Mouse (Mus musculus) thymus, adult 2 months (tissue): ENCODE results near the gene Rad51b. TPM values are rescaled to one million over a fixed set of nuclear protein-coding genes. Genes with fewer than 3 reads are reported as not detected.

Experiments
- DNase-seq: peaks from one replicate; pipeline ENCODE4 v3.0.0; 2021
- H3K27ac ChIP-seq: fragments of 200-500 bp; 2 replicates; pipeline ENCODE4 v1.5.1; 2012; ENCODE audit warnings: low read length, control low read depth; ENCODE audit not compliant: control insufficient read depth, insufficient read depth
- H3K27me3 ChIP-seq: fragments of 200-500 bp; 2 replicates; pipeline ENCODE4 v1.6.1; 2012; ENCODE audit warnings: mild to moderate bottlenecking, low read length, moderate library complexity, mixed read lengths; ENCODE audit not compliant: control insufficient read depth, insufficient read depth
- H3K36me3 ChIP-seq: fragments of 200-500 bp; 2 replicates; pipeline ENCODE4 v1.6.1; 2012; ENCODE audit warnings: mild to moderate bottlenecking, low read length, moderate library complexity; ENCODE audit not compliant: control insufficient read depth, insufficient read depth
- H3K4me1 ChIP-seq: fragments of 200-500 bp; replicated peaks from 2 replicates; pipeline ENCODE4 v1.6.1; 2012; ENCODE audit warnings: low read length; ENCODE audit not compliant: control insufficient read depth, insufficient read depth
- H3K4me3 ChIP-seq: fragments of 200-500 bp; 2 replicates; pipeline ENCODE4 v1.5.1; 2012; ENCODE audit warnings: mild to moderate bottlenecking, low read length, control low read depth, moderate library complexity; ENCODE audit not compliant: control insufficient read depth, insufficient read depth
- CTCF ChIP-seq: fragments of 200-500 bp; IDR thresholded peaks from 2 replicates; pipeline ENCODE4 v1.5.1; 2012; ENCODE audit warnings: mild to moderate bottlenecking, control low read depth, low read length, moderate library complexity, borderline replicate concordance; ENCODE audit not compliant: control insufficient read depth, poor library complexity, insufficient read depth; ENCODE audit errors: extremely low read depth
- POLR2A ChIP-seq: fragments of 200-500 bp; IDR thresholded peaks from 2 replicates; pipeline ENCODE4 v1.6.1; 2012; ENCODE audit warnings: mild to moderate bottlenecking, low read length, control low read depth, moderate library complexity; ENCODE audit not compliant: control insufficient read depth, poor library complexity, insufficient read depth; ENCODE audit errors: extremely low read depth
- WGBS: fragments of 180-500 bp; shearing (Covaris S2); methylation state at CpG from one replicate; pipeline ENCODE4 v1.1.7; 2018; 5-methylcytosine and 5-hydroxymethylcytosine counted together
- polyA plus RNA-seq: library from polyadenylated mRNA; depleted of rRNA; stranded (reverse); fragments of >200 nt; gene quantifications from 2 replicates; pipeline ENCODE4 v1.2.3, GENCODE M21; 2012

The Rad51b gene
- polyA plus RNA-seq, 1 experiment = 1.1 TPM

- Histone ChIP-seq H3K4me1 (no peaks in the 10 kb centered on the region), H3K27ac (no peak overlapping the region), H3K27me3 (no peaks in the 10 kb centered on the region), H3K4me3 (no peak overlapping the region), H3K36me3 (no peaks in the 10 kb centered on the region)
- 98% methylated on average over 2 of the region's 2 CpGs for WGBS
- no peak for DNase-seq
- no peak for TF ChIP-seq POLR2A
- no peak for TF ChIP-seq CTCF
Observed at GRCm38 (mm10) chr12:79780745-79781144, 483.7 kb downstream of the Rad51b start.

DNA sequence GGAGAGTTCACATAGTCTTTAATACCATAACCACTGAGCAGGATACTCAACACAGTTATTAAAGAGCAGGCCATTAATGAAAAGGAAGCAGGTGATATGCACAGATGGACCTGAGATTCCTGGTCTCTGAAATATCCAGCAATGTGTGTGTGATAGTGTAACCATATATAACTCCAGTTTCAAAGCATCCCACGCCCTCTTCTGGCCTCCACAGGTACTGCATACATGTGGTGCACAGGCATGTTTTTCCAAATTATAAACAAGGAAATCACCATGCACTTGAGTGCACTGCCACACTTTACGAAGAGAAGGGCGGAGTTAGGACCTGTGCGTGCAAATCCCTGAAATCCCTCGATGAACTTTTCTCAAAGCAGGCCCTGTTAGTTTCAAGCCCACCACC is 484.7 kb downstream of the Rad51b start:
- TF ChIP-seq POLR2A (no peak), CTCF (no peak)
- H3K36me3 ChIP-seq = no peaks in the 10 kb centered on the region
- DNase-seq = no peak
- H3K4me1 ChIP-seq = no peaks in the 10 kb centered on the region
- H3K27ac ChIP-seq = no peak overlapping the region
- H3K27me3 ChIP-seq = no peaks in the 10 kb centered on the region
- whole genome bisulfite sequencing = 90% methylated on average over 5 of the region's 5 CpGs
- H3K4me3 ChIP-seq = no peak overlapping the region

GRCm38 (mm10) chr12:79782444-79783117 is 485.5 kb downstream of the Rad51b start:
- no peak for TF ChIP-seq CTCF
- TF ChIP-seq POLR2A = no peak
- no peaks in the 10 kb centered on the region for H3K36me3 ChIP-seq
- WGBS = 98% methylated on average over 6 of the region's 6 CpGs
- no peak overlapping the region for H3K4me3 ChIP-seq
- no peak overlapping the region for H3K27ac ChIP-seq
- no peak for DNase-seq
- no peaks in the 10 kb centered on the region for H3K27me3 ChIP-seq
- H3K4me1 ChIP-seq = no peaks in the 10 kb centered on the region

DNA sequence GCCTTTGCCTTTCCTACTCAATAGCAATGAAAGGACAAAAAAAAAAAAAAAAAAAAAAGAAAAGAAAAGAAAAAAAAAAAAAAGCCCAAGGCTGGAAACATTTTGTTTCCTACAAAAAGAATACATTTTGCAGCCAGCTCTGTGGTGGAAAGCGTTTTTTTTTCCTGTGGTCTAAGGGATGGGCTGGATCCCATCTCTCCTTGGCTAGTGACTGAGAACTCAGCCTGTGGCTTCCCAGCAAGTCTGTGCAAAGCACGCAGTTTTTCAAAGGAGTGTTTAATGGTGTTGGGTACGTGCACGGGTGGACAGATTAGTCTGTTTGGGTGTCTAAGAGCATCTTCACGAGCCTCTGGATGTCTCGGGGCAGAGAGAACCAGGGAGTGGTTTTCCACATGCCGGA is 487.1 kb downstream of the Rad51b start:
- no peak overlapping the region for H3K4me3 ChIP-seq
- TF ChIP-seq CTCF (no peak), POLR2A (no peak)
- H3K4me1 ChIP-seq = no peaks in the 10 kb centered on the region
- no peak for DNase-seq
- no peaks in the 10 kb centered on the region for H3K36me3 ChIP-seq
- no peak overlapping the region for H3K27ac ChIP-seq
- 95% methylated on average over 7 of the region's 7 CpGs for WGBS
- no peaks in the 10 kb centered on the region for H3K27me3 ChIP-seq

- Histone ChIP-seq H3K36me3 (no peaks in the 10 kb centered on the region), H3K27me3 (no peaks in the 10 kb centered on the region), H3K4me3 (no peak overlapping the region), H3K4me1 (no peaks in the 10 kb centered on the region), H3K27ac (no peak overlapping the region)
- DNase-seq = no peak
- 99% methylated on average over 3 of the region's 3 CpGs for WGBS
- TF ChIP-seq CTCF = no peak
- no peak for TF ChIP-seq POLR2A
Observed at GRCm38 (mm10) chr12:79785691-79786090, 488.6 kb downstream of the Rad51b start.

DNA sequence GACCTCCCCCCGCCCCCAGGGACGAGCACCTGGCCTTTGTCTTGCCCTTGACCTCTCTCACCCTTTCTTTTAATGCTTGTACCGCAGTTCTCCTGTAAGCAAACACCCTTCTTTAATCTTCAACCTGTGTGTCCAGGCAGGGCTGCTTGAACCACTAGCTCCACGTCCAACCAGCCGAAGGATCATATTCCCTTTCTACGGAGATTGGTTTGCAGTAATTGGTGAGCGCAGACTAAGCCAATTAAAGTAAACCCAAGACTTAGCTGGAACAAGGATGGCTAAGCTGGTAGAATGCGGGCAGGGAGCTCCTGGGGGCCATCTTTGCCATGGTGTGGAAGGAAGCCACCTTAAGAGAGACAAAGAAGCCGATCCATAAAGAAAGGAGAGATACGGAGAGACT is 490.5 kb downstream of the Rad51b start:
- no peaks in the 10 kb centered on the region for H3K36me3 ChIP-seq
- no peak overlapping the region for H3K4me3 ChIP-seq
- WGBS = 97% methylated on average over 10 of the region's 10 CpGs
- no peak overlapping the region for H3K27ac ChIP-seq
- no peaks in the 10 kb centered on the region for H3K27me3 ChIP-seq
- no peak for DNase-seq
- no peaks in the 10 kb centered on the region for H3K4me1 ChIP-seq
- TF ChIP-seq POLR2A (no peak), CTCF (no peak)

GRCm38 (mm10) chr12:79788340-79788739 is 491.3 kb downstream of the Rad51b start:
- TF ChIP-seq CTCF = no peak
- TF ChIP-seq POLR2A = no peak
- no peaks in the 10 kb centered on the region for H3K4me1 ChIP-seq
- 96% methylated on average over 5 of the region's 5 CpGs for WGBS
- no peaks in the 10 kb centered on the region for H3K27me3 ChIP-seq
- no peak for DNase-seq
- no peak overlapping the region for H3K27ac ChIP-seq
- H3K4me3 ChIP-seq = no peak overlapping the region
- H3K36me3 ChIP-seq = no peaks in the 10 kb centered on the region
